10 mouse cellular contexts compared by ENCODE assay signal in the genomic region with DNA sequence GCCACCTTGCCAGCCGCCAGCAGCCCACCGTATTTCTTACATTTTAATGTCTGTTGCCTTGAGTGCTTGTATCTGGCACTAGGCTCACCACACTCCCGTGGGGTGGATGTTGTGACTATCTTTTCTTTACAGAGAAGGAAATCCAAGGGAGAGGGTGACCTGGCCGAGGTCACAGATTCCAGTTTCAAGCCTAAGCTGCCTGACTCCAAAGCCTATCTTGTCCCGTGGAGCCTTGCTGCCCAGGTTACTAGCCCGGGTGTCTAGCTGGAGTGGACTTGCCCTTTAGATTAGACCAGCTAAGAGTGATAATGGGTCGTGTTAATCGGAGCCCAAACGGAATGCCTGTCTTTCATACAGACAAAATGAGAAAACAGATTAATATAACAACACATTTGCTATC. TPM values are rescaled to one million over a fixed set of nuclear protein-coding genes. Genes with fewer than 3 reads are reported as not detected.
DNase-seq lines count a peak whose midpoint lies in the region; ATAC-seq and TF ChIP-seq lines count a peak whose summit lies in the region.
"Had no signal": no experiment of that assay in that cellular context is flagged by ENCODE, and none has a peak within 500 bp of the region (broad histone marks: within the 10 kb centered on the region; RNA-seq: fewer than 3 reads in every experiment).

No protein-coding gene starts in this region.

- no peaks in the 10 kb centered on the region for H3K27me3 ChIP-seq in lung, embryonic 15.5 days
- H3K27me3 ChIP-seq in forebrain, embryonic 16.5 days (replicated peaks; ENCODE audit: control insufficient read depth, insufficient read depth, low read length) = no peaks in the 10 kb centered on the region
- no peaks in the 10 kb centered on the region for H3K27me3 ChIP-seq in limb, embryonic 15.5 days
- H3K27me3 ChIP-seq in stomach, embryonic 16.5 days (ENCODE audit: control insufficient read depth, insufficient read depth, low read length) = no peaks in the 10 kb centered on the region
- H3K27me3 ChIP-seq: Patski had no signal

- H3K4me2 ChIP-seq in lung, embryonic 15.5 days = peak overlapping the region; percentile 87
- peak overlapping the region; percentile 79 for H3K4me2 ChIP-seq in forebrain, embryonic 16.5 days (ENCODE audit: low read length)
- peak overlapping the region; percentile 79; the same call in 1 of the 2 replicates for H3K4me2 ChIP-seq in limb, embryonic 15.5 days
- peak overlapping the region; percentile 82 for H3K4me2 ChIP-seq in stomach, embryonic 16.5 days (ENCODE audit: low read depth, low read length)

- H3K4me3 ChIP-seq in lung, embryonic 15.5 days = peak overlapping the region; percentile 42; the same call in 1 of the 2 replicates
- H3K4me3 ChIP-seq in lung, adult 2 months (replicated peaks; ENCODE audit: extremely low read depth, low read depth, low read length) = no peak overlapping the region
- no peak overlapping the region for H3K4me3 ChIP-seq in forebrain, embryonic 16.5 days (replicated peaks; ENCODE audit: low read length)
- peak overlapping the region; percentile 43; the same call in 1 of the 2 replicates for H3K4me3 ChIP-seq in limb, embryonic 15.5 days
- no peak overlapping the region for H3K4me3 ChIP-seq in stomach, embryonic 16.5 days (replicated peaks; ENCODE audit: low read length)

- no peaks in the 10 kb centered on the region for H3K36me3 ChIP-seq in lung, embryonic 15.5 days
- H3K36me3 ChIP-seq in forebrain, embryonic 16.5 days (ENCODE audit: control insufficient read depth, insufficient read depth) = no peaks in the 10 kb centered on the region
- H3K36me3 ChIP-seq in limb, embryonic 15.5 days = no peaks in the 10 kb centered on the region
- H3K36me3 ChIP-seq in stomach, embryonic 16.5 days (ENCODE audit: control insufficient read depth, insufficient read depth, low read length) = no peaks in the 10 kb centered on the region

- DNase-seq in lung, adult 2 months = no peak
- no peak for DNase-seq in urinary bladder, postnatal 14 days (ENCODE audit: low spot score)
- DNase-seq: cerebellum, adult 11-12 months; kidney, postnatal 14 days had no signal

- no peak overlapping the region for H3K9ac ChIP-seq in lung, embryonic 15.5 days
- H3K9ac ChIP-seq in forebrain, embryonic 16.5 days (replicated peaks; ENCODE audit: low read depth, low read length) = no peak overlapping the region; the same call in 1 of the 2 replicates
- H3K9ac ChIP-seq in limb, embryonic 15.5 days = no peak overlapping the region
- peak overlapping the region; percentile 72 for H3K9ac ChIP-seq in stomach, embryonic 16.5 days (ENCODE audit: low read length)

- peaks cover 51% of the 10 kb centered on the region for H3K4me1 ChIP-seq in lung, embryonic 15.5 days
- H3K4me1 ChIP-seq in lung, adult 2 months (ENCODE audit: control insufficient read depth, insufficient read depth, low read length) = peaks cover 7% of the 10 kb centered on the region
- peaks cover 26% of the 10 kb centered on the region for H3K4me1 ChIP-seq in forebrain, embryonic 16.5 days (replicated peaks; ENCODE audit: control insufficient read depth, insufficient read depth, low read length)
- peaks cover 41% of the 10 kb centered on the region for H3K4me1 ChIP-seq in limb, embryonic 15.5 days
- peaks cover 22% of the 10 kb centered on the region for H3K4me1 ChIP-seq in stomach, embryonic 16.5 days (ENCODE audit: control insufficient read depth, insufficient read depth, low read length)

- TF ChIP-seq CTCF in lung, adult 2 months (IDR thresholded peaks at IDR 0.05; ENCODE audit: insufficient read depth, low read length) = no peak

- no peak for TF ChIP-seq POLR2A in lung, adult 2 months (IDR thresholded peaks at IDR 0.05; ENCODE audit: borderline replicate concordance, extremely low read depth, low read depth, low read length)

- ATAC-seq in lung, embryonic 15.5 days (ENCODE audit: borderline replicate concordance, extremely low read depth, low FRiP score, low TSS enrichment) = no peak
- ATAC-seq in forebrain, embryonic 16.5 days = no peak
- no peak for ATAC-seq in limb, embryonic 15.5 days (ENCODE audit: insufficient number of reproducible peaks, low FRiP score, low TSS enrichment, low read depth)
- no peak for ATAC-seq in stomach, embryonic 16.5 days (ENCODE audit: insufficient read depth, low FRiP score)
- ATAC-seq in monocyte, adult 5-6 weeks (replicated peaks; ENCODE audit: insufficient number of reproducible peaks, low FRiP score, low TSS enrichment, poor library complexity, severe bottlenecking) = no peak
- ATAC-seq: Patski had no signal

- H3K27ac ChIP-seq in lung, embryonic 15.5 days = peak overlapping the region; percentile 99
- peak overlapping the region; percentile 90 for H3K27ac ChIP-seq in forebrain, embryonic 16.5 days (ENCODE audit: low read length)
- peak overlapping the region; percentile 98 for H3K27ac ChIP-seq in limb, embryonic 15.5 days
- H3K27ac ChIP-seq in stomach, embryonic 16.5 days (ENCODE audit: low read length) = peak overlapping the region; percentile 92

- WGBS in lung, embryonic 15.5 days = 19% methylated on average over 9 of the region's 9 CpGs
- 37% methylated on average over 9 of the region's 9 CpGs for WGBS in lung, adult 2 months
- WGBS in forebrain, embryonic 16.5 days = 16% methylated on average over 9 of the region's 9 CpGs
- WGBS in limb, embryonic 15.5 days = 36% methylated on average over 9 of the region's 9 CpGs
- 38% methylated on average over 9 of the region's 9 CpGs for WGBS in stomach, embryonic 16.5 days

- H3K9me3 ChIP-seq in lung, embryonic 15.5 days = no peaks in the 10 kb centered on the region
- no peaks in the 10 kb centered on the region for H3K9me3 ChIP-seq in forebrain, embryonic 16.5 days (ENCODE audit: control insufficient read depth, low read length)
- no peaks in the 10 kb centered on the region for H3K9me3 ChIP-seq in limb, embryonic 15.5 days
- H3K9me3 ChIP-seq in stomach, embryonic 16.5 days (replicated peaks; ENCODE audit: control insufficient read depth, low read length) = no peaks in the 10 kb centered on the region; the same call in 1 of the 2 replicates

RNA-seq across cellular contexts. Expression of gene Id3, which starts 9.5 kb away (rescaled TPM):
- polyA plus RNA-seq in lung, embryonic 15.5 days (2015; fragmentation: Nextera tagmentation; extraction: Ambion mirVana) = 498 and 529 TPM in 2 replicates
- 390 and 505 TPM in 2 replicates for polyA plus RNA-seq in lung, adult 2 months (2012; rRNA removed)
- polyA plus RNA-seq in forebrain, embryonic 16.5 days (2015; fragmentation: Nextera tagmentation; extraction: Ambion mirVana) = 85.1 and 102 TPM in 2 replicates
- polyA plus RNA-seq in limb, embryonic 15.5 days (2015; fragmentation: Nextera tagmentation; extraction: Ambion mirVana) = 488 and 490 TPM in 2 replicates
- 271 and 285 TPM in 2 replicates for polyA plus RNA-seq in stomach, embryonic 16.5 days (2015; fragmentation: Nextera tagmentation; extraction: Ambion mirVana)
- total RNA-seq in monocyte, adult 5-6 weeks (2017) = 4.9 to 16.7 TPM (median 8.5 TPM) in 3 replicates

RNA-seq across cellular contexts. Expression of gene E2f2, which starts 38.4 kb away (rescaled TPM):
- polyA plus RNA-seq in lung, embryonic 15.5 days (2015; fragmentation: Nextera tagmentation; extraction: Ambion mirVana) = 13.7 and 16.1 TPM in 2 replicates
- 8.9 and 11.2 TPM in 2 replicates for polyA plus RNA-seq in lung, adult 2 months (2012; rRNA removed)
- 3.9 and 4.3 TPM in 2 replicates for polyA plus RNA-seq in forebrain, embryonic 16.5 days (2015; fragmentation: Nextera tagmentation; extraction: Ambion mirVana)
- 10.0 and 14.5 TPM in 2 replicates for polyA plus RNA-seq in limb, embryonic 15.5 days (2015; fragmentation: Nextera tagmentation; extraction: Ambion mirVana)
- polyA plus RNA-seq in stomach, embryonic 16.5 days (2015; fragmentation: Nextera tagmentation; extraction: Ambion mirVana) = 7.7 and 9.3 TPM in 2 replicates
- total RNA-seq in monocyte, adult 5-6 weeks (2017) = 18.1 to 19.7 TPM (median 18.4 TPM) in 3 replicates

Comparison
In these comparisons a context has a peak if more than half of its experiments do, and no peak if none do; other contexts are left out.
1. H3K4me3 ChIP-seq: peak in lung, embryonic 15.5 days (single experiment) and limb, embryonic 15.5 days (single experiment); none in lung, adult 2 months (single experiment), forebrain, embryonic 16.5 days (single experiment) and stomach, embryonic 16.5 days (single experiment).
2. Peak in every context shown above with its lines, with median percentiles within 50 percentile points of each other: H3K27ac ChIP-seq and H3K4me2 ChIP-seq.